Comparison of ENCODE assay signal across 24 mouse cellular contexts in genomic region chr2:25923799-25924198, GRCm38 (mm10). TPM values are rescaled to one million over a fixed set of nuclear protein-coding genes. Genes with fewer than 3 reads are reported as not detected.
DNase-seq lines count a peak whose midpoint lies in the region; ATAC-seq and TF ChIP-seq lines count a peak whose summit lies in the region.
"Had no signal": no experiment of that assay in that cellular context is flagged by ENCODE, and none has a peak within 500 bp of the region (broad histone marks: within the 10 kb centered on the region; RNA-seq: fewer than 3 reads in every experiment).

No protein-coding gene starts in this region.

- no peak for TF ChIP-seq EP300 in stomach, postnatal 0 days (optimal IDR thresholded peaks at IDR 0.05)

- H3K36me3 ChIP-seq in lung, embryonic 16.5 days (ENCODE audit: control insufficient read depth, insufficient read depth, low read length): 0 out of 2 replicates have a peak, but pooled peaks cover 2% of the 10 kb centered on the region
- peaks cover 11% of the 10 kb centered on the region; the same call in 1 of the 2 replicates for H3K36me3 ChIP-seq in intestine, postnatal 0 days (ENCODE audit: control insufficient read depth, insufficient read depth)
- peaks cover 2% of the 10 kb centered on the region; the same call in 1 of the 2 replicates for H3K36me3 ChIP-seq in stomach, postnatal 0 days (ENCODE audit: control insufficient read depth, insufficient read depth, low read length)
- H3K36me3 ChIP-seq in forebrain, embryonic 15.5 days: peaks cover 29% of the 10 kb centered on the region

- H3K27me3 ChIP-seq in lung, embryonic 16.5 days (ENCODE audit: control insufficient read depth, insufficient read depth, low read depth, low read length): no peaks in the 10 kb centered on the region
- no peaks in the 10 kb centered on the region for H3K27me3 ChIP-seq in intestine, postnatal 0 days (replicated peaks; ENCODE audit: control insufficient read depth, insufficient read depth, low read length)
- H3K27me3 ChIP-seq in stomach, postnatal 0 days (ENCODE audit: control insufficient read depth, insufficient read depth, low read length): no peaks in the 10 kb centered on the region
- no peaks in the 10 kb centered on the region for H3K27me3 ChIP-seq in forebrain, embryonic 15.5 days
- H3K27me3 ChIP-seq: heart, embryonic 13.5 days; hindbrain, embryonic 15.5 days; limb, embryonic 12.5 days; liver, embryonic 15.5 days; neural tube, embryonic 12.5 days had no signal

- peak; percentile 41; the same call in 1 of the 2 replicates for ATAC-seq in lung, embryonic 16.5 days (ENCODE audit: low read depth)
- peak; percentile 65 for ATAC-seq in intestine, postnatal 0 days
- peak; percentile 75 for ATAC-seq in stomach, postnatal 0 days (ENCODE audit: low FRiP score, low TSS enrichment)
- ATAC-seq in forebrain, embryonic 15.5 days (replicated peaks): no peak
- ATAC-seq: activated CD4-positive, CD25-positive, alpha-beta regulatory T cell, adult 4 months; CD4-positive, CD25-positive, alpha-beta regulatory T cell, adult 4 months; forebrain, embryonic 14.5 days had no signal

- H3K9ac ChIP-seq in lung, embryonic 16.5 days (ENCODE audit: low read length): no peak overlapping the region
- H3K9ac ChIP-seq in intestine, postnatal 0 days (ENCODE audit: low read depth, low read length): no peak overlapping the region
- no peak overlapping the region for H3K9ac ChIP-seq in stomach, postnatal 0 days (ENCODE audit: low read length)
- no peak overlapping the region for H3K9ac ChIP-seq in forebrain, embryonic 15.5 days (replicated peaks)
- H3K9ac ChIP-seq: heart, embryonic 13.5 days; hindbrain, embryonic 15.5 days; limb, embryonic 12.5 days; liver, embryonic 15.5 days; lung, embryonic 14.5 days; neural tube, embryonic 12.5 days had no signal

- WGBS in lung, embryonic 16.5 days: 81% methylated on average over 2 of the region's 2 CpGs
- 51% methylated on average over 2 of the region's 2 CpGs for WGBS in intestine, postnatal 0 days
- 61% methylated on average over 2 of the region's 2 CpGs for WGBS in stomach, postnatal 0 days
- WGBS in forebrain, embryonic 15.5 days: 77% methylated on average over 2 of the region's 2 CpGs

- no peaks in the 10 kb centered on the region for H3K9me3 ChIP-seq in lung, embryonic 16.5 days (ENCODE audit: control insufficient read depth, low read length)
- H3K9me3 ChIP-seq in intestine, postnatal 0 days (ENCODE audit: control insufficient read depth): no peaks in the 10 kb centered on the region
- no peaks in the 10 kb centered on the region for H3K9me3 ChIP-seq in stomach, postnatal 0 days (ENCODE audit: control insufficient read depth, low read length)
- H3K9me3 ChIP-seq in forebrain, embryonic 15.5 days: no peaks in the 10 kb centered on the region
- H3K9me3 ChIP-seq: heart, embryonic 13.5 days; hindbrain, embryonic 15.5 days; limb, embryonic 12.5 days; liver, embryonic 15.5 days; midbrain, embryonic 10.5 days; neural tube, embryonic 12.5 days had no signal

- no peak overlapping the region for H3K4me3 ChIP-seq in lung, embryonic 16.5 days (ENCODE audit: low read length)
- H3K4me3 ChIP-seq in intestine, postnatal 0 days (ENCODE audit: low read depth, low read length): no peak overlapping the region
- no peak overlapping the region for H3K4me3 ChIP-seq in stomach, postnatal 0 days (ENCODE audit: low read depth, low read length)
- H3K4me3 ChIP-seq in forebrain, embryonic 15.5 days: no peak overlapping the region
- H3K4me3 ChIP-seq: heart, embryonic 13.5 days; hindbrain, embryonic 15.5 days; left cerebral cortex, adult 2 months; limb, embryonic 12.5 days; liver, embryonic 15.5 days; midbrain, embryonic 10.5 days; myocyte; neural tube, embryonic 12.5 days had no signal

- H3K27ac ChIP-seq in lung, embryonic 16.5 days (ENCODE audit: low read length): no peak overlapping the region
- H3K27ac ChIP-seq in intestine, postnatal 0 days (ENCODE audit: low read depth, low read length): no peak overlapping the region
- H3K27ac ChIP-seq in stomach, postnatal 0 days (replicated peaks): no peak overlapping the region
- H3K27ac ChIP-seq in forebrain, embryonic 15.5 days (replicated peaks): no peak overlapping the region
- H3K27ac ChIP-seq: heart, embryonic 13.5 days; hindbrain, embryonic 15.5 days; left cerebral cortex, adult 2 months; limb, embryonic 12.5 days; liver, embryonic 15.5 days; midbrain, embryonic 10.5 days; neural tube, embryonic 12.5 days had no signal

- peak; percentile 57 for TF ChIP-seq CTCF in intestine, postnatal 0 days (IDR thresholded peaks at IDR 0.05; ENCODE audit: low read depth)
- TF ChIP-seq CTCF in stomach, postnatal 0 days (IDR thresholded peaks at IDR 0.05; ENCODE audit: low read depth): peak; percentile 52

- no peak overlapping the region for H3K4me2 ChIP-seq in lung, embryonic 16.5 days (ENCODE audit: low read depth, low read length)
- H3K4me2 ChIP-seq in intestine, postnatal 0 days (replicated peaks; ENCODE audit: low read depth): no peak overlapping the region
- no peak overlapping the region for H3K4me2 ChIP-seq in stomach, postnatal 0 days (replicated peaks; ENCODE audit: low read depth)
- H3K4me2 ChIP-seq in forebrain, embryonic 15.5 days (replicated peaks): no peak overlapping the region
- H3K4me2 ChIP-seq: heart, embryonic 13.5 days; hindbrain, embryonic 15.5 days; limb, embryonic 12.5 days; liver, embryonic 15.5 days; lung, embryonic 14.5 days; neural tube, embryonic 12.5 days had no signal

- no peak for DNase-seq in lung, postnatal 10 days
- DNase-seq in ZHBTc4 (ENCODE audit: low read depth, low spot score): peak; percentile 30
- DNase-seq in stomach, postnatal 0 days (ENCODE audit: low spot score): peak; percentile 38
- DNase-seq in right cerebral cortex, adult 2 months (ENCODE audit: low spot score in 2 of 2): no peak
- DNase-seq: cerebellum, adult 18-20 months; heart, postnatal 10 days; kidney, postnatal 14 days; lung, embryonic 14.5 days; thymus, adult 18-20 months; thymus, postnatal 4 days had no signal

- no peaks in the 10 kb centered on the region for H3K4me1 ChIP-seq in lung, embryonic 16.5 days (replicated peaks; ENCODE audit: control insufficient read depth, insufficient read depth, low read length)
- no peaks in the 10 kb centered on the region; the same call in 1 of the 2 replicates for H3K4me1 ChIP-seq in intestine, postnatal 0 days (replicated peaks; ENCODE audit: control insufficient read depth, insufficient read depth, low read length)
- no peaks in the 10 kb centered on the region for H3K4me1 ChIP-seq in stomach, postnatal 0 days (replicated peaks; ENCODE audit: control insufficient read depth, insufficient read depth)
- peaks cover 4% of the 10 kb centered on the region for H3K4me1 ChIP-seq in forebrain, embryonic 15.5 days
- H3K4me1 ChIP-seq: heart, embryonic 13.5 days; limb, embryonic 12.5 days; liver, embryonic 15.5 days; midbrain, embryonic 10.5 days had no signal

RNA-seq across cellular contexts. Expression of gene Camsap1, which starts 59.3 kb away (rescaled TPM):
- 5.6 and 5.8 TPM in 2 replicates for polyA plus RNA-seq in lung, embryonic 16.5 days (2015; fragmentation: Nextera tagmentation; extraction: Ambion mirVana)
- polyA plus RNA-seq in intestine, postnatal 0 days (2015; fragmentation: Nextera tagmentation; extraction: Ambion mirVana): 3.5 and 4.9 TPM in 2 replicates
- 4.2 and 6.5 TPM in 2 replicates for polyA plus RNA-seq in stomach, postnatal 0 days (2015; fragmentation: Nextera tagmentation; extraction: Ambion mirVana)
- 69.5 and 75.9 TPM in 2 replicates for polyA plus RNA-seq in forebrain, embryonic 15.5 days (2015; fragmentation: Nextera tagmentation; extraction: Ambion mirVana)

Comparison
In these comparisons a context has a peak if more than half of its experiments do, and no peak if none do; other contexts are left out.
1. DNase-seq: peak in ZHBTc4 (single experiment) and stomach, postnatal 0 days (single experiment); none in lung, postnatal 10 days (single experiment) and right cerebral cortex, adult 2 months (0 of 2).